13 mouse cellular contexts compared by ENCODE assay signal in genomic region chr17:57085970-57086757, GRCm38 (mm10). TPM values are rescaled to one million over a fixed set of nuclear protein-coding genes. Genes with fewer than 3 reads are reported as not detected.
A peak's percentile ranks its signal among the peaks of the same experiment; 100 is the strongest.
DNase-seq lines count a peak whose midpoint lies in the region; ATAC-seq lines count a peak whose summit lies in the region.
"Had no signal": no experiment of that assay in that cellular context is flagged by ENCODE, and none has a peak within 500 bp of the region (broad histone marks: within the 10 kb centered on the region; RNA-seq: fewer than 3 reads in every experiment).

No protein-coding gene starts in this region.

- peaks cover 3% of the 10 kb centered on the region; the same call in 1 of the 2 replicates for H3K27me3 ChIP-seq in forebrain, embryonic 12.5 days
- peaks cover 26% of the 10 kb centered on the region for H3K27me3 ChIP-seq in midbrain, embryonic 10.5 days (ENCODE audit: low read depth, poor library complexity, severe bottlenecking)
- H3K27me3 ChIP-seq in intestine, embryonic 15.5 days (replicated peaks): no peaks in the 10 kb centered on the region; the same call in 1 of the 2 replicates

- H3K9me3 ChIP-seq in forebrain, embryonic 12.5 days: no peaks in the 10 kb centered on the region
- H3K9me3 ChIP-seq in midbrain, embryonic 10.5 days (replicated peaks): no peaks in the 10 kb centered on the region
- H3K9me3 ChIP-seq in intestine, embryonic 15.5 days: no peaks in the 10 kb centered on the region
- H3K9me3 ChIP-seq: embryonic facial prominence, embryonic 15.5 days; limb, embryonic 10.5 days; lung, embryonic 15.5 days had no signal

- peak; percentile 98 for DNase-seq in cerebellum, adult 11-12 months
- DNase-seq in midbrain, embryonic 10.5 days (ENCODE audit: low spot score): no peak
- DNase-seq in kidney, postnatal 10 days: no peak
- no peak for DNase-seq in urinary bladder, postnatal 4 days (ENCODE audit: low spot score in 2 of 2)
- DNase-seq: kidney, postnatal 14 days; thymus, postnatal 14 days had no signal

- H3K36me3 ChIP-seq in forebrain, embryonic 12.5 days (replicated peaks): peaks cover 10% of the 10 kb centered on the region
- peaks cover 32% of the 10 kb centered on the region for H3K36me3 ChIP-seq in midbrain, embryonic 10.5 days
- no peaks in the 10 kb centered on the region for H3K36me3 ChIP-seq in intestine, embryonic 15.5 days
- H3K36me3 ChIP-seq: embryonic facial prominence, embryonic 15.5 days; limb, embryonic 10.5 days; lung, embryonic 15.5 days had no signal

- H3K4me2 ChIP-seq in forebrain, embryonic 12.5 days: peak overlapping the region; percentile 67
- H3K4me2 ChIP-seq in intestine, embryonic 15.5 days (replicated peaks): no peak overlapping the region

- 92% methylated on average over 11 of the region's 11 CpGs for WGBS in forebrain, embryonic 12.5 days
- WGBS in midbrain, embryonic 10.5 days: 92% methylated on average over 11 of the region's 11 CpGs
- WGBS in intestine, embryonic 15.5 days: 88% methylated on average over 11 of the region's 11 CpGs

- H3K4me1 ChIP-seq in forebrain, embryonic 12.5 days: peaks cover 21% of the 10 kb centered on the region
- peaks cover 13% of the 10 kb centered on the region for H3K4me1 ChIP-seq in midbrain, embryonic 10.5 days
- peaks cover 9% of the 10 kb centered on the region for H3K4me1 ChIP-seq in intestine, embryonic 15.5 days (replicated peaks)

- no peak overlapping the region; the same call in 1 of the 2 replicates for H3K4me3 ChIP-seq in forebrain, embryonic 12.5 days (replicated peaks)
- H3K4me3 ChIP-seq in midbrain, embryonic 10.5 days: peak overlapping the region; percentile 56; the same call in 1 of the 2 replicates
- no peak overlapping the region for H3K4me3 ChIP-seq in intestine, embryonic 15.5 days (replicated peaks)

- no peak overlapping the region for H3K27ac ChIP-seq in forebrain, embryonic 12.5 days
- no peak overlapping the region for H3K27ac ChIP-seq in midbrain, embryonic 10.5 days (replicated peaks)
- H3K27ac ChIP-seq in intestine, embryonic 15.5 days: no peak overlapping the region
- H3K27ac ChIP-seq: embryonic facial prominence, embryonic 15.5 days; lung, embryonic 15.5 days had no signal

- ATAC-seq in cerebellum, adult (ENCODE audit: insufficient number of reproducible peaks, low FRiP score, low TSS enrichment): peak; percentile 67
- ATAC-seq in forebrain, embryonic 12.5 days (ENCODE audit: low FRiP score): no peak
- no peak for ATAC-seq in intestine, embryonic 15.5 days
- no peak for ATAC-seq in frontal cortex, adult (ENCODE audit: low TSS enrichment)

- 0 out of 2 replicates have a peak overlapping the region, but pooled peaks have one; percentile 71 for H3K9ac ChIP-seq in forebrain, embryonic 12.5 days
- H3K9ac ChIP-seq in intestine, embryonic 15.5 days: no peak overlapping the region
- H3K9ac ChIP-seq: embryonic facial prominence, embryonic 15.5 days had no signal

RNA-seq across cellular contexts. Expression of gene Tubb4a, which starts 1.4 kb away (rescaled TPM):
- polyA plus RNA-seq in forebrain, embryonic 12.5 days (2016; fragmentation: Nextera tagmentation; extraction: Ambion mirVana): 121 and 145 TPM in 2 replicates
- 68.7 and 128 TPM in 2 replicates for polyA plus RNA-seq in midbrain, embryonic 10.5 days (2016; fragmentation: Nextera tagmentation; extraction: Ambion mirVana)
- polyA plus RNA-seq in intestine, embryonic 15.5 days (2015; fragmentation: Nextera tagmentation; extraction: Ambion mirVana): 24.2 and 27.1 TPM in 2 replicates

RNA-seq across cellular contexts. Expression of gene Dennd1c, which starts 7.8 kb away (rescaled TPM):
- polyA plus RNA-seq in forebrain, embryonic 12.5 days (2016; fragmentation: Nextera tagmentation; extraction: Ambion mirVana): 5.2 and 5.9 TPM in 2 replicates
- 1.5 and 2.3 TPM in 2 replicates for polyA plus RNA-seq in midbrain, embryonic 10.5 days (2016; fragmentation: Nextera tagmentation; extraction: Ambion mirVana)
- 6.5 and 6.7 TPM in 2 replicates for polyA plus RNA-seq in intestine, embryonic 15.5 days (2015; fragmentation: Nextera tagmentation; extraction: Ambion mirVana)

RNA-seq across cellular contexts. Expression of gene Tnfsf9, which starts 19.0 kb away (rescaled TPM):
- polyA plus RNA-seq in forebrain, embryonic 12.5 days (2016; fragmentation: Nextera tagmentation; extraction: Ambion mirVana): 8.7 and 9.2 TPM in 2 replicates
- polyA plus RNA-seq in midbrain, embryonic 10.5 days (2016; fragmentation: Nextera tagmentation; extraction: Ambion mirVana): 11.7 and 12.3 TPM in 2 replicates
- 8.3 and 8.9 TPM in 2 replicates for polyA plus RNA-seq in intestine, embryonic 15.5 days (2015; fragmentation: Nextera tagmentation; extraction: Ambion mirVana)

RNA-seq across cellular contexts. Expression of gene Slc25a23, which starts 26.5 kb away (rescaled TPM):
- polyA plus RNA-seq in forebrain, embryonic 12.5 days (2016; fragmentation: Nextera tagmentation; extraction: Ambion mirVana): 20.3 and 21.3 TPM in 2 replicates
- 10.4 and 12.6 TPM in 2 replicates for polyA plus RNA-seq in midbrain, embryonic 10.5 days (2016; fragmentation: Nextera tagmentation; extraction: Ambion mirVana)
- polyA plus RNA-seq in intestine, embryonic 15.5 days (2015; fragmentation: Nextera tagmentation; extraction: Ambion mirVana): 7.8 and 8.8 TPM in 2 replicates

RNA-seq across cellular contexts. Expression of gene Crb3, which starts 27.3 kb away (rescaled TPM):
- 1.3 and 2.5 TPM in 2 replicates for polyA plus RNA-seq in forebrain, embryonic 12.5 days (2016; fragmentation: Nextera tagmentation; extraction: Ambion mirVana)
- 1.2 and 1.5 TPM in 2 replicates for polyA plus RNA-seq in midbrain, embryonic 10.5 days (2016; fragmentation: Nextera tagmentation; extraction: Ambion mirVana)
- 90.2 and 91.6 TPM in 2 replicates for polyA plus RNA-seq in intestine, embryonic 15.5 days (2015; fragmentation: Nextera tagmentation; extraction: Ambion mirVana)
